Mouse (Mus musculus): Measurements from ENCODE around the gene Nt5dc1.

GRCm38 (mm10) chr10:34373332-34373731 is 45.0 kb downstream of the Nt5dc1 start:
- no peak for TF ChIP-seq CTCF (IDR thresholded peaks at IDR 0.05; ENCODE audit: borderline replicate concordance, extremely low read depth, insufficient read depth, insufficient read length)
- no peak for TF ChIP-seq POLR2A (IDR thresholded peaks at IDR 0.05; ENCODE audit: borderline replicate concordance, extremely low read depth, insufficient read depth, insufficient read length, poor library complexity, severe bottlenecking)

Measured in brain, embryonic 14.5 days (tissue).